Mouse (Mus musculus): ENCODE data around the gene Olfr437. TPM values are rescaled to one million over a fixed set of nuclear protein-coding genes. Genes with fewer than 3 reads are reported as not detected.
"Not testable (repeated sequence)": the region's sequence is repeated elsewhere in the genome, so short reads cannot be mapped to it uniquely, and the experiment has no call there.

The Olfr437 gene
- total RNA-seq (2021) = not detected
- long read RNA-seq, experiment 1 = 0 reads
- long read RNA-seq, experiment 2 = 0 reads

GRCm38 (mm10) chr6:43162982-43163381, at the start of gene Olfr437:
Gene Olfr437, plus strand, starts transcription at chr6:43163282.
- DNase-seq (ENCODE audit: low spot score in 2 of 2) = no peak

- DNase-seq (ENCODE audit: low spot score in 2 of 2) = not testable (repeated sequence)
Observed at GRCm38 (mm10) chr6:43146267-43146666, 16.8 kb upstream of the Olfr437 start, which contains the start of gene Olfr237-ps1. Gene Olfr237-ps1, plus strand, starts transcription at chr6:43146567.

DNA sequence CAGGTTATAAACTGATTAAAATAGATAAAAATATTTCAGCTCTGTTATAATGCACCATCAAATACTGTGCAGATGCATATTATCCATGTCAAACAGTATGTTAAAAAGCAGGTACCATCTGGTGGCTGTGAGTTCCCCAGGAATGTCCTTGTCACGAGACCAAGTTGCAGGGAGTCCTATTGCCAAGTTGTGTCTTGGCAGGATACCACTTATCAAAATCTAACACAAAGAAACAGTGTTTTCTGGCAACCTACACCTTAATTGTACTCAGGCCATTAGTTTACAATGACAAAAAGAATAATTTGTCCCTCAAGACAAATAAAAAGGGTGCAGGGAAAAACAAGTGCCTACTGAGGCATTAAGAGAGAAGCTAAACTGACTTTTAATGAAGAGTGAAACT, 3.6 kb upstream of the Olfr437 start:
- no peak for DNase-seq (ENCODE audit: low spot score in 2 of 2)

DNA sequence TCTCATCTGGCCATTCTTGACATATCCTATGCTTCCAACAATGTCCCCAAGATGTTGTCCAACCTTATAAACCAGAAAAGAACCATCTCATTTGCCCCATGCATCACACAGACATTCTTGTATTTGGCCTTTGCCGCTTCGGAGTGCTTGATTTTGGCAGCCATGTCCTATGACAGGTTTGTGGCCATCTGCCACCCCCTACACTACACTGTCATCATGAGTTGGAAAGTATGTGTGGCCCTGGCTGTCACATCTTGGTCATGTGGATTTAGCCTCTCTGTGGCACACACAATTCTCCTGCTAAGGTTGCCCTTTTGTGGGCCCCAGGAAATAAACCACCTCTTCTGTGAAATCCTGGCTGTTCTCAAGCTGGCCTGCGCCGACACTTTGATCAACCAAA, 4.2 kb downstream of the Olfr437 start:
- DNase-seq (ENCODE audit: low spot score in 2 of 2) = no peak

- DNase-seq (ENCODE audit: low spot score in 2 of 2) = no peak
Observed at GRCm38 (mm10) chr6:43171840-43172239, 8.8 kb downstream of the Olfr437 start, which contains the start of gene Olfr13. Gene Olfr13, plus strand, starts transcription at chr6:43172140.

DNA sequence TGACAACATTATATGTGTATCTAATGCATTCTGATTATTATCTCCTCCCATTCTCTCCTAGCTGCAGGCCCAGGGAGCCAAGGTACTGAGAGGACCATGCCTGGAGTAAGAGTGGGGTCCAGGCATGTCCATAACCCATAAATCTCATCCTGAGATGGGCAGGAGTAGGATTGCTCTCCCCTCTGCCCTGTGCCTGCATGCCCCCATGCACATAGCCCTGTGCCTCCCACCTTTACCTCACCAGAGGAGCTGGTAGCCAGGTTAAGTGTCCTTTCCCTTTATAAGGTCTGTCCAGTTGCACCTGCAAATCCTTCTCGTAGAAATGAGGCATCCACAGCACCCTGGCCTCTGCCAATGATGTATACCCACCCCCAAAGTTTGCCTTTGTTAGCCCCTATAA, 15.0 kb downstream of the Olfr437 start:
- DNase-seq (ENCODE audit: low spot score in 2 of 2) = no peak

DNA sequence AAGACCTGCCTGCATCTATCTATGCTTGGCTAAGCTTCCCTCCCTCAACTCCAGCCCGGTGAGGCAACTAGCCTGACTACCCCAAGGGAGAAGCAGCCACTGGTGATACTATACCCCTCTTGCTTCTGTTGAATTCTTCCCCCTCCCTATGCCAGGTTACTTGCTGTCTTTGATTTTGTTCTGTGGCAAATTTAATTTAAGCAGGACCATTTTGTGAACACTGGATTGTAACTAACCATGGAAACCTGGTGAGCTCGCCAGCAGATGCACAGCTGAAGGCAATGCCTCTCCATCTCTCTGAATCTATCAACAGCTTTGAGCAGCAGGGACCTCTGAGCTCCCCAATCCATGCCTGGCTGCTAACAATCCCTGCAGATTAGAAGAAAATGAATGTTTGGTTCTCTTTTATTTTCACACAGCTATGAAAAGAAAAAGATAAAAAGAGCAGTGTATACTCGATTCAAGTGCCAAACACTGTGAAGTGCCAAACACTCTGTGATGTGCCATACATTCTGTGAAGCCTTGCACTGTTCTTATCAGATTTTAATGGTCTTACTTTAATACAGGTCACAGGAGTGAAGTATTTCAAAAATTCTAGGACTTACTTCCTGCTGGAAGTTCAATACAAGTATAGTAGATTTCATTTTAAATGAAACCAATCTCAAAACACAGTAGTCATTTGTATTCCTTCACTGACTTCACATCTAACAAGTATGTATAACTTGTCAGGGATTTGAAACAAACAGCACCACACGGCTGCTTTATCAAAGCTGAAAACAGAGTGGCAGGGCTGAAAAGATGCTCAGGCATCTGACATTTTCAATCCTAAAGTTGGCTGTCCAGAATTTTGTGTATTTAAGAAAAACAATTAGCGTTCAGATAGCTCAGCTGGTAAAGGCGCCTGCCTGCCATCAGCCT, 15.8 kb downstream of the Olfr437 start:
- DNase-seq (ENCODE audit: low spot score in 2 of 2) = no peak

- DNase-seq (ENCODE audit: low spot score in 2 of 2) = no peak
Observed at GRCm38 (mm10) chr6:43190986-43191385, 27.9 kb downstream of the Olfr437 start.

GRCm38 (mm10) chr6:43196781-43197180, 33.7 kb downstream of the Olfr437 start, which contains the start of gene Olfr435:
Gene Olfr435, plus strand, starts transcription at chr6:43197146.
- no peak for DNase-seq (ENCODE audit: low spot score in 2 of 2)

GRCm38 (mm10) chr6:43198094-43198493, 35.0 kb downstream of the Olfr437 start:
- DNase-seq (ENCODE audit: low spot score in 2 of 2) = no peak

GRCm38 (mm10) chr6:43202786-43203185, 39.7 kb downstream of the Olfr437 start:
- no peak for DNase-seq (ENCODE audit: low spot score in 2 of 2)

DNA sequence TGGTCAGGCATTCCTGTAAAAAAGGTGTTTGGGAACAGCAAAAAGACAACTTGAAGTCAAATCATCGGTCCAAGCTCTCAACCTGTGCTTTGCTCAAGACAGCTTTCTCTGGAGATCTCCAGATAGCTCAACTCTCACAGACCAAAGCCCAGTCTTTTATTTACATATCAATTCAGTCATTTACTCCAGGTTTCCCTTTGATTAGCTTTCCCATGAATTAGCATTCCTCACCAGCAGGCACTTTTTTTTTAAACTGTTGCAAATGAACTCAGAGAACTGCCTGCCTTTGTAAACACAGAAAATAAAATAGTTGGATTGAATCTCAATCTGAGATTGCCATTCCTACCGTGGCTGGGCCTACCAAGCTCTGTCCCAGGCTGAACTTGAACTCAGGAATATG, 42.3 kb downstream of the Olfr437 start:
- no peak for DNase-seq (ENCODE audit: low spot score in 2 of 2)

- not testable (repeated sequence) for DNase-seq (ENCODE audit: low spot score in 2 of 2)
Observed at GRCm38 (mm10) chr6:43212873-43213272, 49.8 kb downstream of the Olfr437 start, which contains the start of gene Olfr434. Gene Olfr434, plus strand, starts transcription at chr6:43213021.

Other genes with a start within 250 kb of the Olfr437 start
- gene Olfr446, start 241.9 kb upstream of the Olfr437 start, total RNA-seq (2021) = not detected
- not detected for gene Olfr444, start 214.2 kb upstream of the Olfr437 start, total RNA-seq (2021)
- not detected for gene Olfr441, start 56.9 kb upstream of the Olfr437 start, total RNA-seq (2021)
- not detected for gene Olfr237-ps1, start 16.7 kb upstream of the Olfr437 start, total RNA-seq (2021)
- not detected for gene Olfr13, start 8.9 kb downstream of the Olfr437 start, total RNA-seq (2021)
- not detected for gene Olfr435, start 33.9 kb downstream of the Olfr437 start, total RNA-seq (2021)
- not detected for gene Olfr434, start 49.7 kb downstream of the Olfr437 start, total RNA-seq (2021)
- gene Olfr47, start 68.2 kb downstream of the Olfr437 start, total RNA-seq (2021) = not detected
- 10 to 100 TPM; 17.1 to 22.2 TPM for gene Arhgef5, start 102.3 kb downstream of the Olfr437 start, total RNA-seq (2021)
- under 1 TPM in 1 of 2 experiments, not detected in 1; 0.34 TPM for gene Nobox, start 146.3 kb downstream of the Olfr437 start, total RNA-seq (2021)